Mouse (Mus musculus): ENCODE results near the gene Serpina1e.

- TF ChIP-seq CTCF (conservative IDR thresholded peaks at IDR 0.05; ENCODE audit: insufficient read depth, insufficient read length, low read depth, low read length) (peak; percentile 31; the same call in 1 of the 2 replicates), POLR2A (IDR thresholded peaks at IDR 0.05; ENCODE audit: low read depth, low read length) (no peak)
These were observed 26.2 kb upstream of the Serpina1e start for GRCm38 (mm10) chr12:103984935-103985334.

All from kidney, adult 2 months (tissue).